Mouse (Mus musculus): ENCODE results near the gene Rhoc. TPM values are rescaled to one million over a fixed set of nuclear protein-coding genes. Genes with fewer than 3 reads are reported as not detected.

Gene Rhoc
- polyA plus RNA-seq, 1 experiment from 2014 or later = 126 TPM

GRCm38 (mm10) chr3:104792360-104793270, 4.4 kb downstream of the Rhoc start:
- 58% methylated on average over 15 of the region's 15 CpGs for WGBS
- H3K9me3 ChIP-seq (ENCODE audit: control insufficient read depth, low read length) = no peaks in the 10 kb centered on the region
- H3K4me2 ChIP-seq (replicated peaks; ENCODE audit: low read depth) = no peak overlapping the region
- peaks cover 21% of the 10 kb centered on the region for H3K4me1 ChIP-seq (replicated peaks; ENCODE audit: control insufficient read depth, insufficient read depth)
- ATAC-seq (ENCODE audit: low FRiP score, low TSS enrichment) (no peak), DNase-seq (ENCODE audit: low spot score) (peak; percentile 56)
- peaks cover 7% of the 10 kb centered on the region; the same call in 1 of the 2 replicates for H3K36me3 ChIP-seq (ENCODE audit: control insufficient read depth, insufficient read depth, low read length)
- H3K9ac ChIP-seq (ENCODE audit: low read length) = no peak overlapping the region
- no peak for TF ChIP-seq CTCF (IDR thresholded peaks at IDR 0.05; ENCODE audit: low read depth)
- TF ChIP-seq EP300 (optimal IDR thresholded peaks at IDR 0.05) = no peak
- no peak overlapping the region for H3K4me3 ChIP-seq (ENCODE audit: low read depth, low read length)
- H3K27ac ChIP-seq (replicated peaks) = no peak overlapping the region
- no peaks in the 10 kb centered on the region for H3K27me3 ChIP-seq (ENCODE audit: control insufficient read depth, insufficient read depth, low read length)

GRCm38 (mm10) chr3:104793871-104794828, 6.0 kb downstream of the Rhoc start:
- H3K9ac ChIP-seq (ENCODE audit: low read length) = peak overlapping the region; percentile 27; the same call in 1 of the 2 replicates
- ATAC-seq (ENCODE audit: low FRiP score, low TSS enrichment) (peak; percentile 83), DNase-seq (ENCODE audit: low spot score) (peak; percentile 95)
- H3K4me1 ChIP-seq (replicated peaks; ENCODE audit: control insufficient read depth, insufficient read depth) = peaks cover 18% of the 10 kb centered on the region
- no peak overlapping the region for H3K4me3 ChIP-seq (ENCODE audit: low read depth, low read length)
- TF ChIP-seq CTCF (IDR thresholded peaks at IDR 0.05; ENCODE audit: low read depth) = no peak
- no peak for TF ChIP-seq EP300 (optimal IDR thresholded peaks at IDR 0.05)
- H3K27ac ChIP-seq (replicated peaks) = peak overlapping the region; percentile 82
- no peaks in the 10 kb centered on the region for H3K9me3 ChIP-seq (ENCODE audit: control insufficient read depth, low read length)
- no peaks in the 10 kb centered on the region for H3K27me3 ChIP-seq (ENCODE audit: control insufficient read depth, insufficient read depth, low read length)
- H3K36me3 ChIP-seq (ENCODE audit: control insufficient read depth, insufficient read depth, low read length) = peaks cover 7% of the 10 kb centered on the region
- H3K4me2 ChIP-seq (replicated peaks; ENCODE audit: low read depth) = peak overlapping the region; percentile 3; the same call in 1 of the 2 replicates
- WGBS = 40% methylated on average over 20 of the region's 20 CpGs

- 38% methylated on average over 12 of the region's 12 CpGs for WGBS
- peaks cover 18% of the 10 kb centered on the region for H3K4me1 ChIP-seq (replicated peaks; ENCODE audit: control insufficient read depth, insufficient read depth)
- peaks cover 8% of the 10 kb centered on the region for H3K36me3 ChIP-seq (ENCODE audit: control insufficient read depth, insufficient read depth, low read length)
- H3K4me2 ChIP-seq (replicated peaks; ENCODE audit: low read depth) = no peak overlapping the region
- H3K4me3 ChIP-seq (ENCODE audit: low read depth, low read length) = no peak overlapping the region
- ATAC-seq (ENCODE audit: low FRiP score, low TSS enrichment) (no peak), DNase-seq (ENCODE audit: low spot score) (peak; percentile 27)
- TF ChIP-seq EP300 (optimal IDR thresholded peaks at IDR 0.05) (no peak), CTCF (IDR thresholded peaks at IDR 0.05; ENCODE audit: low read depth) (no peak)
- H3K27me3 ChIP-seq (ENCODE audit: control insufficient read depth, insufficient read depth, low read length) = no peaks in the 10 kb centered on the region
- H3K9me3 ChIP-seq (ENCODE audit: control insufficient read depth, low read length) = no peaks in the 10 kb centered on the region
- no peak overlapping the region for H3K9ac ChIP-seq (ENCODE audit: low read length)
- H3K27ac ChIP-seq (replicated peaks) = peak overlapping the region; percentile 82
Measured at GRCm38 (mm10) chr3:104794953-104795470, 6.8 kb downstream of the Rhoc start.

- 0 out of 2 replicates have a peak, but pooled peaks have one; percentile 1 for ATAC-seq (ENCODE audit: low FRiP score, low TSS enrichment)
Measured at GRCm38 (mm10) chr3:104795661-104796340, 7.6 kb downstream of the Rhoc start.

More at GRCm38 (mm10) chr3:104795661-104796340, 7.6 kb downstream of the Rhoc start:
- no peak overlapping the region for H3K4me3 ChIP-seq (ENCODE audit: low read depth, low read length)
- TF ChIP-seq CTCF (IDR thresholded peaks at IDR 0.05; ENCODE audit: low read depth) (no peak), EP300 (optimal IDR thresholded peaks at IDR 0.05) (no peak)
- WGBS = 64% methylated on average over 15 of the region's 15 CpGs
- H3K4me1 ChIP-seq (replicated peaks; ENCODE audit: control insufficient read depth, insufficient read depth) = peaks cover 16% of the 10 kb centered on the region
- no peaks in the 10 kb centered on the region for H3K27me3 ChIP-seq (ENCODE audit: control insufficient read depth, insufficient read depth, low read length)
- 0 out of 2 replicates have a peak overlapping the region, but pooled peaks have one; percentile 4 for H3K9ac ChIP-seq (ENCODE audit: low read length)
- H3K9me3 ChIP-seq (ENCODE audit: control insufficient read depth, low read length) = no peaks in the 10 kb centered on the region
- no peak overlapping the region for H3K4me2 ChIP-seq (replicated peaks; ENCODE audit: low read depth)
- peak overlapping the region; percentile 82 for H3K27ac ChIP-seq (replicated peaks)
- peaks cover 10% of the 10 kb centered on the region for H3K36me3 ChIP-seq (ENCODE audit: control insufficient read depth, insufficient read depth, low read length)
- peak; percentile 25 for DNase-seq (ENCODE audit: low spot score)
